Mouse (Mus musculus) neural tube, embryonic 12.5 days (tissue): ENCODE data around the gene Ccdc91. TPM values are rescaled to one million over a fixed set of nuclear protein-coding genes. Genes with fewer than 3 reads are reported as not detected.

Source experiments
- ATAC-seq: fragments of 200-750 bp; cut with Nextera tagmentation; 2 replicates; pipeline ENCODE4 v1.8.0; 2017; ENCODE audit warnings: low read depth, mild to moderate bottlenecking, moderate TSS enrichment, moderate library complexity; ENCODE audit not compliant: low FRiP score
- H3K27ac ChIP-seq: fragments of 300-500 bp; sonication (generic); 2 replicates; pipeline ENCODE4 v1.5.1; 2016
- H3K27me3 ChIP-seq: fragments of 300-500 bp; sonication (generic); replicated peaks from 2 replicates; pipeline ENCODE4 v1.6.1; 2016; ENCODE audit warnings: mild to moderate bottlenecking
- H3K36me3 ChIP-seq: fragments of 300-500 bp; sonication (generic); 2 replicates; pipeline ENCODE4 v1.6.1; 2016; ENCODE audit warnings: mild to moderate bottlenecking
- H3K4me1 ChIP-seq: fragments of 300-500 bp; sonication (generic); 2 replicates; pipeline ENCODE4 v1.6.1; 2016
- H3K4me2 ChIP-seq: fragments of 300-500 bp; sonication (generic); replicated peaks from 2 replicates; pipeline ENCODE4 v1.6.1; 2016; ENCODE audit warnings: mild to moderate bottlenecking
- H3K4me3 ChIP-seq: fragments of 300-500 bp; sonication (generic); 2 replicates; pipeline ENCODE4 v1.5.1; 2016
- H3K9ac ChIP-seq: fragments of 300-500 bp; sonication (generic); 2 replicates; pipeline ENCODE4 v1.6.1; 2016; ENCODE audit warnings: mild to moderate bottlenecking
- H3K9me3 ChIP-seq: fragments of 300-500 bp; sonication (generic); 2 replicates; pipeline ENCODE4 v1.6.1; 2016; ENCODE audit warnings: mild to moderate bottlenecking
- WGBS: fragments of 180-500 bp; shearing (Covaris S2); methylation state at CpG from one replicate; pipeline ENCODE4 v1.1.7; 2016; 5-methylcytosine and 5-hydroxymethylcytosine counted together
- polyA plus RNA-seq: library from polyadenylated mRNA; unstranded; fragments of >200 nt; fragmentation: Nextera tagmentation; extraction: Ambion mirVana; gene quantifications from 2 replicates; pipeline ENCODE4 v1.2.1, GENCODE M21; 2016

The Ccdc91 gene
- 32.3 and 39.2 TPM in 2 replicates for polyA plus RNA-seq

- peak within 1 kb of the TSS; percentile 77 for H3K9ac ChIP-seq
- peak within 1 kb of the TSS; percentile 82 for H3K4me2 ChIP-seq
- no peaks in the 10 kb centered on the region for H3K36me3 ChIP-seq
- H3K9me3 ChIP-seq, result no peaks in the 10 kb centered on the region
- H3K27me3 ChIP-seq, result no peaks in the 10 kb centered on the region
- H3K27ac ChIP-seq, result 0 out of 2 replicates have a peak within 1 kb of the TSS, but pooled peaks have one; percentile 51
- ATAC-seq, result peak; percentile 98
- H3K4me3 ChIP-seq, result peak within 1 kb of the TSS; percentile 79
- under 1% methylated on average over 77 of the region's 78 CpGs for WGBS
- peaks cover 4% of the 10 kb centered on the region for H3K4me1 ChIP-seq
Observed at GRCm38 (mm10) chr6:147475727-147476613, at the start of gene Ccdc91. Ccdc91 (plus strand) TSS chr6:147475828.

- 84% methylated on average over 11 of the region's 11 CpGs for WGBS
- Histone ChIP-seq H3K27me3 (no peaks in the 10 kb centered on the region), H3K9me3 (no peaks in the 10 kb centered on the region), H3K4me3 (no peak overlapping the region), H3K9ac (no peak overlapping the region), H3K27ac (no peak overlapping the region), H3K36me3 (no peaks in the 10 kb centered on the region), H3K4me1 (no peaks in the 10 kb centered on the region), H3K4me2 (no peak overlapping the region)
- no peak for ATAC-seq
Observed at GRCm38 (mm10) chr6:147426927-147427487, 48.6 kb upstream of the Ccdc91 start.

- no peak for ATAC-seq
- Histone ChIP-seq H3K4me1 (no peaks in the 10 kb centered on the region), H3K4me3 (no peak overlapping the region), H3K27ac (no peak overlapping the region), H3K36me3 (no peaks in the 10 kb centered on the region), H3K9me3 (no peaks in the 10 kb centered on the region; the same call in 1 of the 2 replicates), H3K27me3 (no peaks in the 10 kb centered on the region), H3K9ac (no peak overlapping the region), H3K4me2 (no peak overlapping the region)
- 85% methylated on average over 5 of the region's 5 CpGs for WGBS
Observed at GRCm38 (mm10) chr6:147455775-147456174, 19.9 kb upstream of the Ccdc91 start.

GRCm38 (mm10) chr6:147458637-147459301 is 16.9 kb upstream of the Ccdc91 start:
- no peak overlapping the region for H3K27ac ChIP-seq
- H3K9me3 ChIP-seq, result no peaks in the 10 kb centered on the region
- H3K4me3 ChIP-seq, result no peak overlapping the region
- no peak for ATAC-seq
- no peaks in the 10 kb centered on the region for H3K4me1 ChIP-seq
- no peaks in the 10 kb centered on the region for H3K36me3 ChIP-seq
- 86% methylated on average over 11 of the region's 11 CpGs for WGBS
- H3K4me2 ChIP-seq, result no peak overlapping the region
- H3K9ac ChIP-seq, result no peak overlapping the region
- H3K27me3 ChIP-seq, result no peaks in the 10 kb centered on the region

- Histone ChIP-seq H3K27me3 (no peaks in the 10 kb centered on the region), H3K27ac (no peak overlapping the region), H3K4me1 (no peaks in the 10 kb centered on the region), H3K36me3 (no peaks in the 10 kb centered on the region), H3K9ac (no peak overlapping the region), H3K9me3 (no peaks in the 10 kb centered on the region), H3K4me2 (no peak overlapping the region), H3K4me3 (no peak overlapping the region)
- WGBS, result 74% methylated on average over 5 of the region's 5 CpGs
- ATAC-seq, result no peak
Observed at GRCm38 (mm10) chr6:147470016-147470415, 5.6 kb upstream of the Ccdc91 start.

GRCm38 (mm10) chr6:147481141-147481540 is 5.5 kb downstream of the Ccdc91 start:
- Histone ChIP-seq H3K4me3 (no peak overlapping the region), H3K9me3 (no peaks in the 10 kb centered on the region), H3K27ac (no peak overlapping the region), H3K4me2 (no peak overlapping the region), H3K27me3 (no peaks in the 10 kb centered on the region), H3K36me3 (no peaks in the 10 kb centered on the region), H3K9ac (no peak overlapping the region), H3K4me1 (peaks cover 4% of the 10 kb centered on the region)
- 94% methylated on average over 5 of the region's 5 CpGs for WGBS
- ATAC-seq, result no peak

GRCm38 (mm10) chr6:147490120-147490519 is 14.5 kb downstream of the Ccdc91 start:
- H3K4me3 ChIP-seq, result no peak overlapping the region
- ATAC-seq, result no peak

GRCm38 (mm10) chr6:147492551-147492950 is 16.9 kb downstream of the Ccdc91 start:
- Histone ChIP-seq H3K9ac (no peak overlapping the region), H3K27me3 (no peaks in the 10 kb centered on the region), H3K4me3 (no peak overlapping the region), H3K27ac (no peak overlapping the region), H3K4me2 (no peak overlapping the region), H3K36me3 (no peaks in the 10 kb centered on the region), H3K4me1 (no peaks in the 10 kb centered on the region), H3K9me3 (no peaks in the 10 kb centered on the region)
- ATAC-seq, result no peak
- WGBS, result 89% methylated on average over 4 of the region's 4 CpGs

More at GRCm38 (mm10) chr6:147490120-147490519, 14.5 kb downstream of the Ccdc91 start:
- no peaks in the 10 kb centered on the region for H3K36me3 ChIP-seq
- H3K9me3 ChIP-seq, result no peaks in the 10 kb centered on the region
- no peaks in the 10 kb centered on the region for H3K4me1 ChIP-seq
- WGBS, result 98% methylated on average over 3 of the region's 3 CpGs
- no peak overlapping the region for H3K4me2 ChIP-seq
- no peak overlapping the region for H3K9ac ChIP-seq
- H3K27ac ChIP-seq, result no peak overlapping the region
- no peaks in the 10 kb centered on the region for H3K27me3 ChIP-seq

GRCm38 (mm10) chr6:147501439-147501838 is 25.8 kb downstream of the Ccdc91 start:
- Histone ChIP-seq H3K27ac (no peak overlapping the region), H3K9me3 (no peaks in the 10 kb centered on the region), H3K4me2 (no peak overlapping the region), H3K9ac (no peak overlapping the region), H3K4me3 (no peak overlapping the region), H3K4me1 (no peaks in the 10 kb centered on the region), H3K27me3 (no peaks in the 10 kb centered on the region), H3K36me3 (no peaks in the 10 kb centered on the region)
- WGBS, result 90% methylated on average over 3 of the region's 3 CpGs
- no peak for ATAC-seq

GRCm38 (mm10) chr6:147506074-147506473 is 30.4 kb downstream of the Ccdc91 start:
- H3K4me1 ChIP-seq, result no peaks in the 10 kb centered on the region
- no peak overlapping the region for H3K27ac ChIP-seq
- no peaks in the 10 kb centered on the region for H3K27me3 ChIP-seq
- no peaks in the 10 kb centered on the region for H3K9me3 ChIP-seq
- no peak for ATAC-seq
- no peak overlapping the region for H3K4me3 ChIP-seq
- no peaks in the 10 kb centered on the region for H3K36me3 ChIP-seq
- 81% methylated on average over 9 of the region's 9 CpGs for WGBS
- no peak overlapping the region for H3K9ac ChIP-seq
- no peak overlapping the region for H3K4me2 ChIP-seq

- H3K9me3 ChIP-seq, result no peaks in the 10 kb centered on the region
- H3K27me3 ChIP-seq, result no peaks in the 10 kb centered on the region
- H3K36me3 ChIP-seq, result no peaks in the 10 kb centered on the region
- no peak overlapping the region for H3K4me3 ChIP-seq
- H3K9ac ChIP-seq, result no peak overlapping the region
- no peak overlapping the region for H3K27ac ChIP-seq
- ATAC-seq, result no peak
- no peak overlapping the region for H3K4me2 ChIP-seq
- no peaks in the 10 kb centered on the region for H3K4me1 ChIP-seq
- WGBS, result 89% methylated on average over 10 of the region's 10 CpGs
Observed at GRCm38 (mm10) chr6:147506496-147506895, 30.9 kb downstream of the Ccdc91 start.

GRCm38 (mm10) chr6:147507186-147507585 is 31.6 kb downstream of the Ccdc91 start:
- H3K4me1 ChIP-seq, result no peaks in the 10 kb centered on the region
- ATAC-seq, result no peak
- whole genome bisulfite sequencing, result 89% methylated on average over 6 of the region's 6 CpGs

More at GRCm38 (mm10) chr6:147507186-147507585, 31.6 kb downstream of the Ccdc91 start:
- no peaks in the 10 kb centered on the region for H3K36me3 ChIP-seq
- H3K9ac ChIP-seq, result no peak overlapping the region
- H3K4me3 ChIP-seq, result no peak overlapping the region
- H3K4me2 ChIP-seq, result no peak overlapping the region
- no peaks in the 10 kb centered on the region for H3K9me3 ChIP-seq
- H3K27ac ChIP-seq, result no peak overlapping the region
- H3K27me3 ChIP-seq, result no peaks in the 10 kb centered on the region
